Mouse (Mus musculus): ENCODE measurements at regions not wholly inside any gene's neighbourhood (a gene's known extent, or its start where the extent isn't known, plus 50 kb on each side); places are given as distances from the start of the nearest gene placed in this dataset.
"Not testable (repeated sequence)": the region's sequence is repeated elsewhere in the genome, so short reads cannot be mapped to it uniquely, and the experiment has no call there.

DNA sequence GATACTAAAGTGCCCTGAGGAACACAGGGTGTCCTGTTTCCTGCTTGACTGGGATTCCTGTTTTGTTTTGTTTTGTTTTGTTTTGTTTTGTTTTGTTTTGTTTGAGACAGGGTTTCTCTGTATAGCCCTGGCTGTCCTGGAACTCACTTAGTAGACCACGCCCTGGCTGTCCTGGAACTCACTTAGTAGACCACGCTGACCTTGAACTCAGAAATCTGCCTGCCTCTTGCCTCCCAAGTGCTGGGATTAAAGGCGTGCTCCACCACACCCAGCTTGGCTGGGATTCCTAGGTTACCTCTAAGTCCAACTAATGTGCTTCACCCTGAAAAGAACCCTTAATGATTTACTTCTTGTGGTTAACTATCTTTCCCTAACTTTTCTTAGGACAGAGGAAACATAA lies 1529.6 kb upstream of the Dsel start:
- TF ChIP-seq CTCF, EP300 (IDR thresholded peaks at IDR 0.05; ENCODE audit: low read depth): not testable (repeated sequence)
